Mouse (Mus musculus) heart, postnatal 0 days (tissue): ENCODE data around the gene Kdm4d.

Source experiments
- CTCF ChIP-seq: IDR thresholded peaks from 2 replicates; pipeline ENCODE4 v1.5.1; 2016; ENCODE audit warnings: antibody characterized with exemption, control low read depth, low read depth
- EP300 ChIP-seq: IDR thresholded peaks from 2 replicates; pipeline ENCODE4 v1.6.1; 2016; ENCODE audit warnings: antibody characterized with exemption, low read depth

DNA sequence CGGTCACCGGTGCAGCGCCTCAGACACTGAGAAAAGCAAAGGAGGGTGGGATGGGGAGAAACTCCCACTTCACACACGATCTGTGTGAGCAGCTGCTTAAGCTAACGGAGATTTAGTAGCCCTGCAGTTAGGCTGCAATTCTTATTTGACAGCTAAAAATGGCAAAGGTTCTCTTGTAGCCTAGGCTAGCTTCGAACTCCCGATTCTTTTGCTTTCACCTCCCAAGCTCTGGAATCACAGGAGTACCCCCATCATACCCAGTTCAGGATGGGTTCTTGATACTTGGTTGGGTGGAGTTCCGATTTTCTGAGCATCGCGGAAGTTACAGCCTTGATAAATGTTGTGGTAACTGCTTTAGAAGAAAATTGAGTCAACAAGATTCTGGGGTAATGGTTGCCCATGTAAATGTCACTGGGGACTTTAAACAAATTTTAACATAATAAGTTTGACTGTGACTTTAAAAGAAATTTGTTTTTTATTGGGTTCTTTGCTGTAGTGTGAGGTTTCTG, 688 bp upstream of the Kdm4d start:
- TF ChIP-seq CTCF: no peak
- no peak for TF ChIP-seq EP300
